Mouse (Mus musculus): ENCODE measurements around the gene Foxp4. TPM values are rescaled to one million over a fixed set of nuclear protein-coding genes. Genes with fewer than 3 reads are reported as not detected.

Foxp4 gene
- 9.0 and 9.2 TPM in 2 replicates for polyA plus RNA-seq (2015; fragmentation: Nextera tagmentation; extraction: Ambion mirVana)

- Histone ChIP-seq H3K27me3 (replicated peaks) (peaks cover 12% of the 10 kb centered on the region), H3K27ac (replicated peaks) (peak within 1 kb of the TSS; percentile 97), H3K4me2 (peak within 1 kb of the TSS; percentile 90), H3K9me3 (no peaks in the 10 kb centered on the region), H3K4me1 (peaks cover 46% of the 10 kb centered on the region), H3K36me3 (peaks cover 8% of the 10 kb centered on the region; the same call in 1 of the 2 replicates), H3K9ac (peak within 1 kb of the TSS; percentile 96), H3K4me3 (peak within 1 kb of the TSS; percentile 92)
- under 1% methylated on average over 89 of the region's 91 CpGs for WGBS
- peak; percentile 70 for ATAC-seq (ENCODE audit: extremely low read depth, insufficient number of reproducible peaks, low FRiP score, low TSS enrichment)
Measured at GRCm38 (mm10) chr17:47924383-47925339, at the start of gene Foxp4. Foxp4 (minus strand) TSS chr17:47924645.

GRCm38 (mm10) chr17:47973563-47974472 lies 49.4 kb upstream of the Foxp4 start:
- 2% methylated on average over 61 of the region's 61 CpGs for WGBS
- no peaks in the 10 kb centered on the region for H3K36me3 ChIP-seq
- H3K4me1 ChIP-seq, result peaks cover 45% of the 10 kb centered on the region
- H3K4me2 ChIP-seq, result peak overlapping the region; percentile 82
- peak overlapping the region; percentile 53 for H3K4me3 ChIP-seq
- H3K27me3 ChIP-seq (replicated peaks), result no peaks in the 10 kb centered on the region
- H3K9ac ChIP-seq, result peak overlapping the region; percentile 82
- no peaks in the 10 kb centered on the region for H3K9me3 ChIP-seq
- ATAC-seq (ENCODE audit: extremely low read depth, insufficient number of reproducible peaks, low FRiP score, low TSS enrichment), result peak; percentile 53; the same call in 1 of the 2 replicates
- H3K27ac ChIP-seq (replicated peaks), result peak overlapping the region; percentile 88

- Histone ChIP-seq H3K36me3 (no peaks in the 10 kb centered on the region), H3K9me3 (peaks cover 10% of the 10 kb centered on the region; the same call in 1 of the 2 replicates), H3K9ac (no peak overlapping the region), H3K4me1 (no peaks in the 10 kb centered on the region), H3K4me3 (no peak overlapping the region), H3K27ac (replicated peaks) (no peak overlapping the region), H3K27me3 (replicated peaks) (no peaks in the 10 kb centered on the region), H3K4me2 (no peak overlapping the region)
- no peak for ATAC-seq (ENCODE audit: extremely low read depth, insufficient number of reproducible peaks, low FRiP score, low TSS enrichment)
- 37% methylated on average over 8 of the region's 12 CpGs for WGBS
Measured at GRCm38 (mm10) chr17:47965885-47966505, 41.5 kb upstream of the Foxp4 start.

GRCm38 (mm10) chr17:47958046-47958790 lies 33.8 kb upstream of the Foxp4 start:
- ATAC-seq (ENCODE audit: extremely low read depth, insufficient number of reproducible peaks, low FRiP score, low TSS enrichment), result no peak
- H3K27me3 ChIP-seq (replicated peaks), result no peaks in the 10 kb centered on the region
- H3K36me3 ChIP-seq, result no peaks in the 10 kb centered on the region
- H3K4me2 ChIP-seq, result no peak overlapping the region
- no peak overlapping the region for H3K9ac ChIP-seq
- no peaks in the 10 kb centered on the region for H3K9me3 ChIP-seq
- WGBS, result 29% methylated on average over 10 of the region's 10 CpGs
- peak overlapping the region; percentile 30 for H3K27ac ChIP-seq (replicated peaks)
- H3K4me3 ChIP-seq, result no peak overlapping the region
- H3K4me1 ChIP-seq, result peaks cover 31% of the 10 kb centered on the region

GRCm38 (mm10) chr17:47956486-47956885 lies 32.0 kb upstream of the Foxp4 start:
- H3K4me3 ChIP-seq, result no peak overlapping the region
- H3K4me1 ChIP-seq, result peaks cover 44% of the 10 kb centered on the region
- no peak overlapping the region for H3K4me2 ChIP-seq
- 91% methylated on average over 8 of the region's 8 CpGs for WGBS
- no peak overlapping the region for H3K9ac ChIP-seq
- H3K27ac ChIP-seq (replicated peaks), result no peak overlapping the region
- peaks cover 6% of the 10 kb centered on the region; the same call in 1 of the 2 replicates for H3K27me3 ChIP-seq (replicated peaks)
- no peaks in the 10 kb centered on the region for H3K9me3 ChIP-seq
- no peak for ATAC-seq (ENCODE audit: extremely low read depth, insufficient number of reproducible peaks, low FRiP score, low TSS enrichment)
- H3K36me3 ChIP-seq, result no peaks in the 10 kb centered on the region

GRCm38 (mm10) chr17:47955054-47955741 lies 30.8 kb upstream of the Foxp4 start:
- Histone ChIP-seq H3K9ac (peak overlapping the region; percentile 11; the same call in 1 of the 2 replicates), H3K4me1 (peaks cover 44% of the 10 kb centered on the region), H3K4me3 (no peak overlapping the region), H3K27me3 (replicated peaks) (peaks cover 6% of the 10 kb centered on the region), H3K36me3 (no peaks in the 10 kb centered on the region), H3K4me2 (peak overlapping the region; percentile 26; the same call in 1 of the 2 replicates), H3K27ac (replicated peaks) (peak overlapping the region; percentile 64), H3K9me3 (no peaks in the 10 kb centered on the region)
- whole genome bisulfite sequencing, result 22% methylated on average over 12 of the region's 12 CpGs
- ATAC-seq (ENCODE audit: extremely low read depth, insufficient number of reproducible peaks, low FRiP score, low TSS enrichment), result peak; percentile 44; the same call in 1 of the 2 replicates

GRCm38 (mm10) chr17:47953231-47953630 lies 28.8 kb upstream of the Foxp4 start:
- Histone ChIP-seq H3K4me1 (peaks cover 38% of the 10 kb centered on the region), H3K27me3 (replicated peaks) (peaks cover 6% of the 10 kb centered on the region), H3K27ac (replicated peaks) (no peak overlapping the region), H3K4me3 (no peak overlapping the region), H3K4me2 (no peak overlapping the region), H3K36me3 (no peaks in the 10 kb centered on the region), H3K9me3 (no peaks in the 10 kb centered on the region), H3K9ac (no peak overlapping the region)
- ATAC-seq (ENCODE audit: extremely low read depth, insufficient number of reproducible peaks, low FRiP score, low TSS enrichment), result no peak
- 38% methylated on average over 5 of the region's 5 CpGs for WGBS

GRCm38 (mm10) chr17:47952368-47953081 lies 28.1 kb upstream of the Foxp4 start:
- Histone ChIP-seq H3K4me1 (peaks cover 31% of the 10 kb centered on the region), H3K36me3 (no peaks in the 10 kb centered on the region), H3K27me3 (replicated peaks) (peaks cover 6% of the 10 kb centered on the region), H3K4me2 (peak overlapping the region; percentile 10; the same call in 1 of the 2 replicates), H3K9me3 (no peaks in the 10 kb centered on the region), H3K9ac (peak overlapping the region; percentile 66), H3K27ac (replicated peaks) (no peak overlapping the region), H3K4me3 (no peak overlapping the region)
- no peak for ATAC-seq (ENCODE audit: extremely low read depth, insufficient number of reproducible peaks, low FRiP score, low TSS enrichment)
- 14% methylated on average over 12 of the region's 12 CpGs for WGBS

- Histone ChIP-seq H3K36me3 (no peaks in the 10 kb centered on the region), H3K4me1 (peaks cover 42% of the 10 kb centered on the region), H3K27ac (replicated peaks) (no peak overlapping the region), H3K4me3 (no peak overlapping the region), H3K9ac (no peak overlapping the region), H3K9me3 (no peaks in the 10 kb centered on the region), H3K4me2 (no peak overlapping the region), H3K27me3 (replicated peaks) (peaks cover 6% of the 10 kb centered on the region)
- no peak for ATAC-seq (ENCODE audit: extremely low read depth, insufficient number of reproducible peaks, low FRiP score, low TSS enrichment)
- WGBS, result 77% methylated on average over 13 of the region's 13 CpGs
Measured at GRCm38 (mm10) chr17:47951452-47951851, 27.0 kb upstream of the Foxp4 start.
